Mouse (Mus musculus): ENCODE results near the gene Wdr60.
"Not testable (repeated sequence)": the region's sequence is repeated elsewhere in the genome, so short reads cannot be mapped to it uniquely, and the experiment has no call there.

The Wdr60 gene

DNA sequence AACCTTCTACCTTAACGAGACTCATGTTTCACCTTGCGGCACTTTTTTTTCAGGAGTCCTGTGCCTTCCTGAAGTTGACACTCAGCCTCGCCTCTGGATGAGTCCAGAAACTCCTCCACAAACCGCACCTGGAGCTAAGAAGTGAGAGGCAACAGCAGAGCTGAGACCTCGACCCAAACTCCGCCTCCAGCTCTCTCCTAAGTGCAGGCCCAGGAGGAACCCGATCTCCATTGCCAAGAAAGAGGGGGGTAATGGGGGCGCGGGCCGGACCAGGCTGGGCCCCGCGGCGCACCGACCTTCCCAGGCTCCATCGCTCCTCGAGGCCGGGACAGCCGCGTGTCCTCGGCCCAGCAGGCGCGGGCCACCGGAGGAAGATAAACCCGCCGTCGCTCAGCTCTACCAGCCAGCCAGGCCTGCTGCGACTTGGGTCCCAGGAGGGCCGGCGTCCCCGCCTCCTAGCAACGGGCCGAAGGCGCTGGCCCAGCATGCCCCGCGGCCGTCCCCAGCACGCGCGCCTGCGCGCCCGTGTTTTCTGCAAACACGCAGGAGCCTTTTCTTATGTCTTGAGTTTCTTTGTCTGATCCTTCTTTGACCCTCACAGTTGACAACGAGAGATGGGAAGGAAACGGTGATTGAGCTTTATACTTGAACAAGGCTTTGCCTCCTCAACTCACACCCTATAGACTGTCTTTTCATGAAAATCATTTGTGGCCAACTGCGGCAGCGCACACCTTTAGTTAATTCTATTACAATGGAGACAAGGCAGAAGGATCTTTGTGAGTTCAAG lies at the start of gene Wdr60:
Gene Wdr60 (minus strand): TSS at position 468 of the 787 bp plus-strand sequence.
- DNase-seq (ENCODE audit: low spot score): peak; percentile 85

DNA sequence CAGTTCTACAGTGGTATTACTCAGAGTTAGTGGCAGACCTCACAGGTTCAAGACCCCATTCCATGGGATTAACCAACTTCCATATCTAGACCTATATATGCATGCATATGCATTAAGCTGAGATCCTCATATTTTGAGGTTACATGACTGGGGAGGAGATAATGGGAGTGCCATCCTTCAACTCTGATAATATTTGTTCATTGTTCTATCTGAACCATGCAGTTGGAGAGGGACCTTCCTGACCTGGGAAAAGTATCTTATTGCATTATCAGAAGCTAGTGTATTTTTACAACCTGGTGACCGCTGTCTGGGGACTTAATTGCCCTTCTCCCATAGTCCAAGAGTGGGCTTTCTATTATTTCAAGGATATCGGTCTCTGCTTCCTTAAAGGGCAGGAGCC lies 45.8 kb upstream of the Wdr60 start:
- no peak for DNase-seq (ENCODE audit: low spot score)

DNA sequence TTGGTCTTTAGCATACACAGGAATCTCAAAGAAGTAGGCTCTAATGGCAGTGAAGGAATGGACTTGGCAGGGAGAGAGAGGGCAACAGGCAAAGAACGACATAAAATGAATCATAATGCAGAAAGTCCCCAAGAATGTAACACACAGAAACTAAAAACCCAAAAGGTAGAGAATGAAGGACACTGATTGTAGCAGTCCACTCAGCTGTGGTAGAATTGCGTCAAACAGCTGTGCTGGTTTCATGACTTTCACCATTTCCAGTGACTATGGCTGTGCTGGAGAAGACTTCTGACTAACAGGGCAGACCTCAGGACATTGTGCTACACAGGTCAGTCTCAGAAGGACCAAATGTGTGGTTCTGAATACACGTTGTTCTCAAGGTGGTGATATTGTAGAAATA lies 45.0 kb upstream of the Wdr60 start:
- DNase-seq (ENCODE audit: low spot score): no peak

DNA sequence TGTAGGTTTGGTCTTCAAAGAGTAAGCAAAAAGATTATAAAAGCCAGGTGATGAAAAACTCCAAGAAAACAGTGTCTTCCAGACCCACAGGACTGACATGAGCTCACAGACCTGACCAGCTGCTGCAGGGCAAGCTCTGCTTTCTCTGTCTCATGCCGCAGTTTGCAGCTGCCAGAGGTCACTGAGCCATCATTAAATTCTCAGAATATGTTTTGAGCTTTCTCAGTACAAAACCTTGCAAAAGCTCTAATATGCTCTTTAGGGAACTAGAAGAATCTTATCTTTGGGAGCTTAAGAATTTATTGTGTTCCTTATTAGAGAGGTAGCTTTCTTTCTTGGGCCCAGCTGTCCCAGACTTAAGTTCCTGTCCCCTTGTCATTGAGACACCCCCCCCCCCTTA lies 43.2 kb upstream of the Wdr60 start:
- no peak for DNase-seq (ENCODE audit: low spot score)

DNA sequence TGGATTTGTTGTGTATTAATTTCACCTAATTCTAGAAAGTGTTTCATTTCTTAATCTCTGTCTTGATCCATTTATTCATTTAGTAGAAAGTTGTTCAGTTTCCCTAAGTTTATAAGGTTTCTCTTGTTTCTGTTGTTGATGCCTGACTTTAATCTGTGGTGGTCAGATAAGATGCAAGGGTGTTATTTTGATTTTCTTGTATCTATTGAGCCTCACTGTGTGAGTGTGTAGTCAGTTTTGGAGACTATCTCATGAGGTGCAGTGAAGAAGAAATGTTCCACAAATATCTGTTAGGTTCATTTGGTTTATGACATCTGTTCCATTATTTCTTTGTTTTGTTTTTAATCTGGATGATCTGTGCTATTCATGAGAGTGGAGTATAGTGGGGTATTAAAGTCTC lies 39.4 kb upstream of the Wdr60 start:
- no peak for DNase-seq (ENCODE audit: low spot score)

DNA sequence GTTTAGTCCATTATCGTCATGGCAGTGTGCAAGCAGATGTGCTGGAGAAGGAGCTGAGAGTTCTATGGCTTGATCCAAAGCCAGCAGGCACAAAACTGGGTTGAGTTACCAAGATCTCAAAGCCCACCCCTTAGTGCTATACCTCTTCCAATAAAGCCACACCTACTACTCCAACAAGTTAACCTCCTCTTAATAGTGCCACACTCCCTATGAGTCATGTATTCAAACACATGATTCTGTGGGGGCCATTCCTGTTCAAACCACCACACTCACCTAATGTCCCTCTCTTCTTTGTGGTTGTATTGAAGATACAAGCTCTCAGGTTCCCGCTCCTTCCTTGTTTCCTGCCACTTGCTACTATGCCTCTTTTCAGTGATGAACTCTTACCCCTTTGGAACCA lies 37.1 kb upstream of the Wdr60 start:
- DNase-seq (ENCODE audit: low spot score): no peak

DNA sequence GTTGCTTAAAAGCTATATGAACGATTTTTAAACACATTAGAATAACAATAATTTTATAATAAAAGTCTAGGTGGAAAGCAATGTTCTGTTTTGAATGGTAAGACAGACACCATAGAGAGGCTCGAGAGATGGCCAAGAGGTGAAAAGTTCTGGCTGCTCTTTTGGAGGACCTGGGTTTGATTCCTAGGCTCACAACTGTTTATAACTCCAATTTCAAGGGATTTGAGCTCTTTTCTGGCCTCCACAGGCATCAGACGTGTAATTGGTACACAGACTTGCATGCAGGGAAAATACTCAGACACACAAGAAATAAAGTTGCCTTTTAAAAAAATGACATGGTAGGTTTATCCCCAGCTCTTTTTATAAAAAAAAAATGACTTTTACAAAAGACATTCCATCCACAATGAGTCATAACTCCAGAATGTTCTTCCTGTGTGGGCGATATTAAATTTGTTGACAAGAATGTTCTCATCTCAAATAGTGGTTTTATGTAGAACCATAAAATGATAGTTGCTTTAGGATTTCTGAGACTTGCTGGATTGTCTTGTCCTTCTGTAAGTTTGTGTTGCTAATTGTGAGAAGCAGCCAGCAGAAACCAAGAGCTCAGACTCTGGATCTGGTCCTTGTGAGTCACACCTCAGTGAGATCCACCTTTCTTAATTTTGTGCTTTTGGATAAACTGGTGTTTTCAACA lies 30.9 kb upstream of the Wdr60 start:
- DNase-seq (ENCODE audit: low spot score): peak; percentile 18

DNA sequence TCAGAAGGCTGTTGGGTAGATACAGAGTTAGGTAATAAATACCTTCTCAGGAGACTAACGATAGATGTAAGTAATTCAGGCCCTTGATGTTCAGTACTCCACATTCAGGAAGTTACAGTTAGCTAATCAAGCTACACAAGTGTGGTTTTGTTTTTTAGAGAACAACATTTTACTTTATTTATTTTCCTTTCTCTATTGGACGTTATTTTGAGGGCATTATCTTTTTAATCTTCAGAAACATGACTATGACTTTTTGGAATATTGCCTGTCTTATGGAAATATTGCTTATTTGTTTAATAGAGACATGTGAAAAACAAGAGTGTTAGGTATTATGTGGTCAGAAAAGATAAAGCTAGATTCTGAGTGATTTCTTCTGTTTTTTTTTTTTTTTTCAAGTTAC lies 30.4 kb upstream of the Wdr60 start:
- DNase-seq (ENCODE audit: low spot score): no peak

DNA sequence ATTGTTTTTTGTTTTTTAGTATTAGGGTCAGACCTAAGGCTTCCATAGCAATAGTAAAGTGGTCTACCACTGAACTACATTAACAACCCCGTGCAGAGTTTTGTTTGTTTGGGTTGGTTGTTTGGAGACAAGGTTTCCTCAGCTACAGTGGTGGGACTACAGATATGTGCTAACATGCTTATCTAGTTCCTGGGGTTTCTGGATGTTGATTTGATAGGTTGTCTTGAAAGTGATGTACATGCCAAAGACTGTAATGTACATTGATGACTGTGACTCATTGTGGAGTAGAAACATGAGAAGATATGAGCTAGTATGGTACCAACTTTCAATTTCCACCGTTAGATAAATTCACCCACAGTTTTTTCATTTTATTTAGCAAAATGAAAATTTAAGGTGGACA lies 20.7 kb upstream of the Wdr60 start:
- no peak for DNase-seq (ENCODE audit: low spot score)

DNA sequence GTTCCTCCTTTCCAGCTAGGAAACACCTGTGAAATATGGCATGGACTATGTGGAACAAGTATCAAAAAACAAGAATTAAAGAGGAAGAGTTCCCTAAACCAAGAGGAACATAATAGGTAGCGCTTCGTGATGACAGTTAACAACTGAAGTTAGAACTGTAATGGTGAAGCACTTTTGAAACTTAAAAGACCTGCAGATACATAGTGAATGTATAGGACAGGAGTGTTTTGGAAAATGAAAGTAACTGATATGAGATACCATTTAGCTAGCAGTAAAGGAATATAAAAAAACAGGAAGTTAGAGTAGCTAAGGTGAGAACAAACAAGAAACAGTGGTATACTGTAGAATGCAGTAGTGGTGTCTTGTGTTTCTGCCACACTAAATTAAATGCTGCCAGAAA lies 20.0 kb upstream of the Wdr60 start:
- DNase-seq (ENCODE audit: low spot score): no peak

DNA sequence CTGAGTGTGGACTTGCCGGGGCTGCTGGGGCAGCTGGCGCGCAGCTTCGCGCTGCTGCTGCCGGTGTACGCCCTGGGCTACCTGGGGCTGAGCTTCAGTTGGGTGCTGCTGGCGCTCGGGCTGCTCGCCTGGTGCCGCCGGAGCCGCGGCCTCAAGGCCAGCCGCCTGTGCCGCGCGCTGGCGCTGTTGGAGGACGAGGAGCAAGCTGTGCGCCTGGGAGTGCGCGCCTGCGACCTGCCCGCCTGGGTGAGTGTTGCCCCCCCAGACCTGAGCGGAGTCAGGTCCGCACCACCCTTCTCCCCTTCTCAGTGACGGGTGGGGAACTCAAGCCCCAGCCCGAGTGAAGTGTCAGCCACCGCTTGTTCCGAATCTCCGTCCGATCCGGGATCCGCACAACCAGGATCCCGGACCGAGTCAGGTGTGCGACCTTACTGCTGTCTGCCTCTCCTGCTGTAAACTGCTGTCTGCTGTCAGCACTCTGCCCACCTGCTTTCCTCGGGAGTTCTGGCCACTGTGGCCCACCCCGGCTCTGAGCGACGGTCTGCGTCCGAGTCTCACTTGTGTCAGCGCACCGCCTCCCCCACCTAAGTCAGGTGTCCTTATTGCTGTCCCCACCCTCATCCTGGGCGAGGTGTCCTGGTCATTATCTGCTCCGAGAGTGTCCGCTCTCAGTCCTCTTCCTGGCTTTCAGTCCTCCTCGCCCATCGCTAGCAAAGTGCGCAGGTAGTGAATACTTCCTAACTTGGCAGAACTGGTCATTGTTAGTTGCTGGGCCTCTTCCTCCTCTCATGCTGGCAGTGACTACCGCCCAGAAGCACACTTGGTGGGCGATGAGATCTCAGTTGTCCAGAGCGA lies 18.8 kb upstream of the Wdr60 start:
- DNase-seq (ENCODE audit: low spot score): peak; percentile 19

DNA sequence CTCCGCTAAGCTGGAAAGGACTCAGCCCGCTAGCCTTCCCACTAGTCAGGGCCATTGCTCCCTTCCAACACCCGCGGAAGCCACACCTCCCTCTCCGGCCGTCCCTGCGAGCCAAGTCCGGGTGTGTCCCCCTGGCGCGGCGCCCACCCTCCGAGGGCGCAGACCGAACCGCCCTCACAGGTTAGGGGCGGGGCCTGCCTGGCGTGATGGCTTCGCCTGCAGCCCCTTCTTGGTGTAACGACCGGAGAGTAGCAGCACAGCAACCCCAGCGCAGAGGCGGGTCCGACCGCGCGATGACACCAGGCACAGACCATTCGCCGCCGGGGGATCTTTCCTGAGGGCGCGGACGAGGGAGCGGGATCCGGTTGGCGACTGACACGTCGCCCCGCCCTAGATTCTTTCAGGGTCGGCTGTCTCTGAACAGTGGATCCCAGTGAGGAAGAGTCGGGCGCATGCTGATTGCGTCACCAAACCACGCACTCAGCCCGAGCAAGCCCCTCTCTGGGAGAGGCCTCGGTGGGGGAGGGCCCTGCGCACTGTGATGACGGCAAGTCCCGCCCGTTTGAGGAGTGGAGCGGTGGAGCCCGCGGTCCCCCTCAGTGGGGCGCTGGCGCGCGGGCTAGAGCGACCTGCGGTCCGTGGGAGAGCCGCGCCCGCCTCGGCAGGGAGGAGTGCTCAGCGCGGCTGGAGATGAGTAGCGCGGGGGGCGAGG lies 18.0 kb upstream of the Wdr60 start, which contains the start of gene Esyt2:
Gene Esyt2 (plus strand): TSS at position 544 of the 712 bp plus-strand sequence.
- peak; percentile 100 for DNase-seq (ENCODE audit: low spot score)

DNA sequence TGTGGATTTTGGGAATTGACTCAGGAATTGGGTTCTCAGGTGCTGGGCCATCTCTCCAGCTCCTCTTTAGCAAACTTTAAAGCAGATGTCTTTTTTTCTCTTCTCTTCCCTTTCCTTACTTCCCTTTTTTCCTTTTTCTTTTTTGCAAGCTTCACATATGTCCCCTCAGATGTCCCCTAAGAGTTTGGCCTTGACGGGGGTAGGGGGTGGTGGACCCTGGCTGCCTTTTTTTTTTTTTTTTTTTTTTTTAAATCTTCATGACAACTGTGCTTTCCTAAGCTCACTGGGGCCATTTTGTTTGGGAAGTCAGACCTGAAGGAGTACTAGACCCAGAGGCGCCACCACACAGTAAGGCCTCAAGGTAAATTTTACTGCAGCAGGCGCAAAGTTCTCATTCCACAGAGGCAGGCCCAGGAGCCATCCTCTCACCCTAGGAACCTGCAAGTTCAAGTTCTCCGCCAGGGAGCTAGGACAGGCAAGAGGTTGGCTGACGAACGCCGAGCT lies 17.4 kb upstream of the Wdr60 start:
- no peak for DNase-seq (ENCODE audit: low spot score)

DNA sequence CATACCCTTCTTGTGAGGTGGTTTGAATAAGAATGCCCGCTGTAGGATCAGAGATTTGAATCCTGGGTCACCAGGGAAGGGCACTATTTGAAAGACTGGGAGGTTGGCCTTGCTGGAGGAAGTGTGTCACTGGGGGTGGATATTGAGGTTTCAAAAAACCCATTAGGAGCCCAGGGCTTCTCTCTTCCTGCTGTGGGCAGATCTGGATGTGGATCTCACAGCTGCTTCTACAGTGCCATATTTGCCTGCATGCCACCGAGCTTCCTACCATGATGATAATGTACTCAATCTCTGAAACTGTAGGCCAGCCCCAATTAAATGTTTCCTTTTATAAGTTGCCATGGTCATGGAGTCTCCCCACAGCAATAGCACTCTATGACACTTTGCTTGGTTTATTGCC lies 16.4 kb upstream of the Wdr60 start:
- no peak for DNase-seq (ENCODE audit: low spot score)

DNA sequence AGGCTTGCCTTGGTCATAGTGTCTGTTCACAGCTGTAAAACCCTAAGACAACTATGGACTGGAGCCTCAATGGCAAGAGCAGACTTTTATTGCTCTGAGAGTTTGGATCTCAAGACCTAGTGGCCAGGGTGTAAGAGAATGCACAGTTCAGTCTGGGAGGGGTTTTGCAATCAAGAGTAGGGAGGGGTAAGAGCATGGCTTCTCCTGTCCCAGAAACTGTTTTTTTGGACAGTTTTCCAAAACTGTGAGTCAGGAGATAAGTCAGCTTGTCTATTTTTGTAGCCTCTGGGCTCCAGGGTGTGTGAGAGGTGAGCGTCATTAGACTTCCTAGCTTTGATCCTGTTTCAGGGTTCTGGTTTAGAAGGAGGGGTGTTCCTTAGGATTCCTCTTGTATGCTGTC lies 15.7 kb upstream of the Wdr60 start:
- no peak for DNase-seq (ENCODE audit: low spot score)

DNA sequence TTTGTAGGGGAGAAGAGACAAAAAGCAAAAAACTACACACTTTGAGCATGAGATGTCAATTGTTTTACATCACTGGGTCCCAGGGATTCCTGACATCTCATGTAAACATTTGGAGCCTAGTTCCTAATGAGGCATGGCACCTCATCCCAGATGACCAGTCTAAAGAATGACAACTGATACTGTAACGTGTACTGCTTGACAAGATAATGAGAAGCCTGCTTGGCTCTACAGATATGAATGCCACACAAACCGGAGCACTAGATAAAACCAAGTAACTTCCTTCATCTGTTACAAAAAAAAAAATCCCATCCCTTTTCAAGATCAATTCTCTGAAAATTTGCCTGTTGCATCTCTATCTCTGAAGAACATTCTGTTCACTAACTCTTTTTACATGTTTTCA lies 14.1 kb upstream of the Wdr60 start:
- DNase-seq (ENCODE audit: low spot score): no peak

DNA sequence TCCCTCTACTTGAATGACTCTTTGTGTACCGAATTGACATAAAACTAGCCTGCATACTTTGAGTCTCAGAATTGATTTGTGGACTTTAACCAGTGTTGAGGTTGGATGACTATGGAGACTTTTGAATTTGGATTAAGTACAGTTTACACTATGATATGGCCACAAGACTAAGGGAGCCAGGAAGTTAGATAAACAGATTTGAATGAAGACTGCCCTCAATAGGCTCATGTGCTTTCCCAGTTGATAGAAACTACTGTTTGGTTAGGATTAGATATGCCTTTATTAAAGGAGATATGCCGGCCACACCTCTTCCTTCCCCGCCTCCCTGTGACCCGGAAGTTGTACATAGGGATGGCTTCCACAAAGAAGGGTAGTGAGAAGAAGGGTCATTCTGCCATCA lies 12.8 kb upstream of the Wdr60 start:
- DNase-seq (ENCODE audit: low spot score): no peak

DNA sequence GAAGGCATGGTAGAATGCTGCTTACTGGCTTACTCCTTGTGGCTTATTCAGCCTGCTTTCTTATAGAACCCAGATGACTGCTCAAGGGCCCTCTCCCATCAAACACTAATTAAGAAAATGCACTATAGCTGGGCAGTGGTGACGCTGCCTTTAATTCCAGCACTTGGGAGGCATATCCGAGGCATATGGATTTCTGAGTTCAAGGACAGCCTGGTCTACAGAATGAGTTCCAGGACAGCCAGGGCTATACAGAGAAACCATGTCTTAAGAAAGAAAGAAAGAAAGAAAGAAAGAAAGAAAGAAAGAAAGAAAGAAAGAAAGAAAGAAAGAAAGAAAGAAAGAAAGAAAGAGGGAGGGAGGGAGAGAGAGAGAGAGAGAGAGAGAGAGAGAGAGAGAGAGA lies 12.3 kb upstream of the Wdr60 start, which contains the start of gene Gm11027:
Gene Gm11027 (plus strand): TSS at position 301 of the 400 bp plus-strand sequence.
- not testable (repeated sequence) for DNase-seq (ENCODE audit: low spot score)

DNA sequence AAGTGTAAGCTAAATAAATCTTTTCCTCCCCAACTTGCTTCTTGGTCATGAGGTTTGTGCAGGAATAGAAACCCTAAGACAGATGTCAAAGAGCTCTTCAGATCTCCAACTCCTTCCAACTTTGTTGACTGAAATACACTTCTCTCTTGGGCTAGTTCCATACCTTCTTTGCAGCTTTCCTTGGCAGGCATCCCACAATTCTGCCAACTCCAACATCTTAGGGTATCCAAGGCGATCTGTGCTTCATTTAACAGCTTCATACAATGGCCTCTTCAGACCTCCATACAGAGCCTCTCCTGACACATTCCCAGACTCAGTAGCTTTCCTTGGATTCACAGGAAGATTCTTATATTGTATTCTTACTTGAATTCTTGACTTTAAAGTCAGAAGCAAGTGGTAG lies 10.9 kb upstream of the Wdr60 start:
- DNase-seq (ENCODE audit: low spot score): no peak

DNA sequence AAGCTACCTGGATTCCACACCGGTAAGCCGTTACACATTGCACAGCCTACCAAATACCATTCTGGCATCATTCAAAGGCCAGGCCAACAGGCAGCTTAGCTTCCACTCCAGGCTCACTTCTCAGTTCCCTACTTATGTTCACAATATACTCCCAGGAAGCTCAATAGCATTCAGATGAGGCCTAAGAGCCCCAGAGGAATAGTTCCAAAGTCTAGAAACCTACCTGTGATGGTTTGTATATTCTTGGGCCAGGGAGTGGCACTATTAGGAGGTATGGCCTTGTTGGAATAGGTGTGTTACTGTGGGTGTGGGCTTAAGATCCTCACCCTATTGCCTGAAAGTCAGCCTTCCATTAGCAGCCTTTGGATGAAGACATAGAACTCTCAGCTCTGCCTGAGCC lies 8.2 kb upstream of the Wdr60 start:
- no peak for DNase-seq (ENCODE audit: low spot score)

DNA sequence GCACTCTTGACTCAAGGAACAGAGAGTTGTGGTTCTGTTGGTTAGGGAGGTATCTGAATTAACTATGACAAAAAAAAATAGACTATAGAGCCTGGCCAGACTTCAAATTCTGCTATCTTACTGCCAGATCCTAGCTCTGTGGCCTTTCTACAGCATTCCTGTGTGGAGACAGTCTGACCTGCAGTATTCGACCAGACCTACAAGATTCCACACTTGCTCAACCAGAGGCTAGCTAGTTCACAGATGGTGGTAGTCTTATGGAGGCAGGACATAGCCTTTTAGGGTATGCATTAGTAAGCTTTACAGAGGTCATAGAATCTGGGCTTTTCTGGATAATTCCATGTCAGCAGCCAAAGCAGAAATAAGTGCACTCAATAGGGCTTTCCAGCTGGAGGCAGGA lies 7.7 kb upstream of the Wdr60 start:
- no peak for DNase-seq (ENCODE audit: low spot score)

DNA sequence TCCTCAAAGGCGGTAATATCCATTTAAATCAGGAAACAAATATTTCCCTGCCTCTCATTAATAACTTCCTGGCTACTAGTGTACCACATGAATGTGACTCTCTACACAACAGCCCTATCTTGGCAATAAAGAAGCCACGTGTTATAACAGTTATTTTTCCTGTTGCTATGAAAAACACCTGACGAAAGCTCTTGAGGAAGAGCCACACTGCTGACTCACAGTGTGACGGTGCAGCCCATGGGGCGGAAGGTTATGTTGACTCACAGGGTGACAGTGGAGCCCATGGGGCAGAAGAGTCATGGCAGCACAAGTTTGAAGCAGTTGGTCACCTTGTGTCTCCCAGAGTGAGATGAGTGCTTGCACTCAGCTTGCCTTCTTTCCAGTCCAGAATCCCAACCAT lies 6.6 kb upstream of the Wdr60 start:
- DNase-seq (ENCODE audit: low spot score): no peak
